Mouse (Mus musculus) gastrocnemius, adult 18-20 months (tissue): ENCODE data around the gene Abl2. TPM values are rescaled to one million over a fixed set of nuclear protein-coding genes. Genes with fewer than 3 reads are reported as not detected.

Experiments used
- DNase-seq: peaks from one replicate; pipeline ENCODE4 v3.0.0; 2021; ENCODE audit warnings: low spot score
- total RNA-seq, 2 experiments: library from RNA; stranded (reverse); gene quantifications; 2 replicates each; pipeline ENCODE4 v1.2.3; 2021

Abl2 gene
- total RNA-seq, 2 experiments from 2014 or later: 21.3 to 23.1 TPM

DNA sequence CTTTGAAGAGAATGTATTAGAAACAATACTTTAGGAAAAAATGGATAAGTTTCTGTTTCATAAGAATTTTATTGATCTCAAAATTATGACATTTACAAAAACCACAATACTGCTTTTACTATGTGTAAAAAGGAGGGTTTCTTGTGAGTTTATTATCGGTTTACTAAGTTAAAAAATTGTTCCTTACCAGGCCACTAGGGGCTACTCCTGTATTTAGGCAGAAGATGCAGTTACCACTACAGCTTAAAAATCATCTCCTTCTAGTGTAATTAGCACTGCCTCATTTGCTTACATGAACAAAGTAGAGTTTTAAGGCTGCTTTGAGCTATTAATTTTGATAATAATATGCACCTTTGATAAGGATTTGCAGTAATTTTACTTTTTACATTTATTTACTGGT is 25.6 kb downstream of the Abl2 start:
- no peak for DNase-seq

DNA sequence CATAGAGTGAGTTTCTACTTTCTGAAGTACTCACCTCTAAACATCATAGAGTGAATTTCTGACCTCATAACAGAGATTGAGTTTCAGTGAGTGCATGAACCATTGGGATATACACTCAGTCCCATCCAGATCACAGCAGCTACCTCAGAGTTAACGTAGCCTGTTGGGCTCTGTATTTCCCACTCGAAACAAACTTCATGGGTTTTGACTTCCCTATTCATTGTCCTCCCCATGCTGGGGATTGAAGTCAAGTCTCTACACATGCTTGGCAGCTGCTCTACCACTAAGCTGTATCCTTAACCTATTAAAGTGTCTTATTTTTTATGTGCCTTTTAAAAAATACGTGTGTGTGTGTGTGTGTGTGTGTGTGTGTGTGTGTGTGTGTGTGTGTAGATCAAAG is 26.9 kb downstream of the Abl2 start:
- DNase-seq: no peak

DNA sequence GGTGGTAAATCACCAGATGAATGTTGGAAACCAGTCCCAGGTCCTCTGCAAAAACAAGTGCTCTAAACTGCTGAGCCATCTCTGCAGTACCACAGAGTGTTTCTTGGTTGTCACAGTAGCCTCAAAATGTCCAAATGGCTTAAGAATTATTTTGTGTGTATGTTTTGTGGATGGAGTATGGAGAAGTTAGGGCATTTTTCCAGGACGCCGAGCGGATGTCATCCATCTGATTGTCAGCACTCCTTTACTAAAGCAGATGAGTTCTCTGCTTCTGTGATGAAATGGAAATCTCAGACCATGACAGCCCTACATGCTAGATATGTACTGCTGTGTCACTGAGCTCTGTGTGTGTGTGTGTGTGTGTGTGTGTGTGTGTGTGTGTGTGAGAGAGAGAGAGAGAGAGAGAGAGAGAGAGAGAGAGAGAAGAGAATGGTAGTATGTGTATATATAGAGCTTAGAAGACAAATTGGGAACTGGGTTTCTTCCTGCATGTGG is 31.3 kb downstream of the Abl2 start:
- no peak for DNase-seq

DNA sequence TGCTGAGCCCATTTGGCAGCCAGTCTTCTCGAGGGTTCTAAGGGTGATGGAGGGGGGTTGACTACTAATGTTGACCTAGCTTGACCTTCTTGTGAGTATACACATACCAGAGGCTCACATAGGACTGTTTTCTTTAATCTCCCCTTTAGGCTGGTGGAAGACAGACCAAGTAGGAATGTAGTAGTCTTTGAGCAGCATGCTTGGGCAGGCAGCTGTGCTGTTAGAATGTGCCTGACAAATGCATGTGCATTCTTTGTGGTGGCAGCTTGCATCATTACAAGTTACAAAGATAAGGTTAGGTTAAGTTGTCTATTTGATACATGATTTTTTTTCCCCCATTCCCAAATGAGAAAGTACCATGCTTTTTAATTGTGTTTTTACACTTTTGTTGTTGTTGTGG is 31.8 kb downstream of the Abl2 start:
- DNase-seq: no peak

DNA sequence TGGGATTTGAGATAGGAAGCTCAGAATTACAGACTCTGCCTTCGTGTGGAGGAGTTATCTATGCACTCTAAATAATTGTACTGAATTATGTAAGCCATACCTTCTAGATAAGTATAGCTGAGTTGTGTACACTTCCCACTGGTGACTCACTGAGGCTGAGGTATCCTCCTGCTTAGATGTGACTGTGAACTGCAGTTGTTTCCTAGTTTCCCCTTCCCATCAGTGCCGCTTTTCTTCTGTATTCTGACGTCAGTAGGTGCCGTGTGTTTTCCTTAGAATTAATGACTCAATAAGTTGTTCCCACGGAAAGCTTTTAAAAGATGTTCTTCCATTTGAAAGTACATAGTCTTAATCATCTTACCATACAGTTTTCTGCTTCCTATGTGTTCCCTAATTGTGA is 34.7 kb downstream of the Abl2 start:
- no peak for DNase-seq

DNA sequence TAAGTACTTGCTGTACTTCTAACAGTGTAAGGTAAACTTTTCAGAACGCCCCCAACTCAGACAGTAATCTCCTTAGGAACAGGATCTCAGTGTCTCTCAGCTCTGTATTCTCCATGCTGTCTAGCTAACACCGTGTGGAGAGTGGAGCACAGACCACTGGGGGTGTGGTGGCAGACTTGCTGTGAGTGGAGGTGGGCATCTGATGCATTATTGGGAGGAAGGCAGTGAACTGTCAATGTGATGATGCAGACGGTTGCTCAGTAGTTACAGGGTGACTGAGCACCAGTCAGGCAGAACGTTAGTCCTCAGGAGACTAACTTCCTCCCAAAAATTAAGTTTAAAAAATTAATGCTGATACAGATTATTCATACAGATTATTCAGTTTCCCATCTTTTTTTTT is 38.5 kb downstream of the Abl2 start:
- DNase-seq: no peak

DNA sequence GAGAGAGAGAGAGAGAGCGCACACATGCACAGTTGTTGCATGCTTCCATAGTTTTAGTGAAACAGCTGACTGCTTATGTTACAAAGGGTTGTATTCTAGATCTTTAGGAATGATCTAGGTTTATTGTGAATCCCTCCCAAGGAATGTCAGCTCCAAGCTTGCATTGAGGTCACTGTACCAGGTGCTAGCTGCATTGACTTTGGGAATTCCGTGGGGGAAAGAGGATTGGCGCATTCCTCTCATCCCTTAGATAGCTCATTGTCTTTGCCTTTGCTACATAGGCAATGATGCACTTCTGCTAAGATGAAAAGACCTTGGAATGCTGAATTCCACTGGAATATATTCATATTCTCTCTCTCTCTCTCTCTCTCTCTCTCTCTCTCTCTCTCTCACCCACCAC is 44.0 kb downstream of the Abl2 start:
- no peak for DNase-seq

DNA sequence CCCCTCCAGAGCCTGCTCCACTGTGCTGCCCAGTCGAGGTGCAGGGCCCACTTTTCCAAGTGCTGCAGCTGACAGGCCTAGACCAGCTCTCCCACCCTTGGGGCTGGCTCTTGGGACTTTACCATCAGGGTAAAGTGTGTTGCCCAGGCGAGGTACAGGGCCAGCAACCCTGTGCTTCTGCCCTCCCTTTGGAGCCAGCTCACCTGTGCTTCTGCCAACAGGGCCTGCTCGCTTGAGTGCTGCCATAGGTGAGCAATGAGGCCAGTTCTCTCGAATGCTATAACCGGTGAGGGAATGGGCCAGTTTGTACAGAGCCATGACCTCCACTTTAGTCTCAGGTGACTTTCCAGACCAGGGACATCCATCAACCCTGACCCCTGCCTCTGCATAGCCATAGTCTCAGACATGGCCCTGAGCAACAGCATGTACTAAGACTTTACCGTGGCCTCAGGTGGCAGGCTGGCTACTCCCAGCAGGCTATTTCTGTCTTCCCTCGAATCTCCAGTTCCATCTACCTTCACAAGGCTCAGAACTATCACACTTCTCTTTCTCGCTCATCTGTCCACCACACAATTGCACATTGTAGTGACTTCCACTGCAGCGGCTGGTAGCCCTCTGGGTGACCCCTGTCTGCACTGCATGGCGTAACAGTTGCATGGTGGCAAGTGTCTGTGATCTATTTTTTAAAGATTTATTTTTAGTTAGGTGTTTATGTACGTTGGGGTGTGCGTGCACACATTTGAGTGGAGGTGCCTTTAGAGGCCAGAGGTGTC is 46.7 kb downstream of the Abl2 start:
- DNase-seq: peak; percentile 23

DNA sequence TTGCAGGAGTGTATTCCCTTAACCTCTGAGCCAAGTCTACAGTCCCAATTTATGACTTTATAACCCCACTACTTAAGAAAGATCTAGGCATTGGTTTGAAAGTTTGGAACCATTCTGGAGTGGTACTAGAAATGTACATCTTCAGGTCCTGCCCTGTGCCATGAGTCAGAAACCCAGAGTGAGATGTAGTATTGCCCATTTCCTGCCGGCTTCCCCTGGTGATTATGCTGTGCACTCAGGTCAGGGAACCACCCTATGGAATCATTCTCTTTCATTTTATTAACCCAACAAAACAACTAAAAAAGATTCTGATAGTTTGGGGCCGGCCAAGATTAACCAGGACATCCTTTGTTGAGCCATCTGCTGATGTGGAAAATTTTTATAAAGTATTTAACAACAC is 47.4 kb downstream of the Abl2 start:
- DNase-seq: no peak

DNA sequence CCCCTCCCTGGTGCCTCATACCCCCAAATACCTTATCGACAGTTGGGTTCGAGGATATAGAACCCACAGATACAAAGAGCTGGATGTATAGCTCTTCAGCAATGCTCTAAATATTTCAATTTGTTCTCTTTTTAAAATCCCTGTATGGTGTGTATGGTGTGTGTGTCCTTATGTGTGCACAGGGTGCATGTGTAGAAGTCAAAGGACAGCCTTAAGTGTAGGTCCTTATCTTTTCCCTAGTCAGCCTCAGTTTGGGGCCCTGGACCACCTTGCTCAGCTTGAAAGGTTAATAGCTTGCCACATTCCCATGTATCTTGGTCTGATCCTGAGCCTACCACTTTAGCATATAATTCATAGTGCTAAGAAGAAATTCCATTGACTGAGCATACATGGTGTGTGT is 49.9 kb downstream of the Abl2 start:
- no peak for DNase-seq

DNA sequence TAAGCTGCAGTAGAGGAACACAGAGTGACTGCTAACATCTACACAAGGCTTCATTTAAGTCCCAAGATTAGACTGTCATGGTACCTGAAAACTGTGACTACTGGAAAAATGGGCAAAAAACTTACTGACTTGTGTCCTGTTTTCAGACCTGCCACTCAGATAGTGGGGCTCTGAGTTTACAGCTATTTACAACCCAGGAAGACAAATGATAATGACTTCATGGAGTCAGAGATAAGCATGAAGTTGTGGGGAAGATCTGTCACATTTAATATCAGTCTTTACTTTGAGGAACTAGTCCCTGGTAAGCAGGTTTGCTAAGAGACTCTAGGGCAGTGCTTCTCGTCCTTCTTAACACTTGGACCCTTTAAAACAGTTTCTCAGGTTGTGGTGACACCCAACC is 51.7 kb downstream of the Abl2 start:
- no peak for DNase-seq

DNA sequence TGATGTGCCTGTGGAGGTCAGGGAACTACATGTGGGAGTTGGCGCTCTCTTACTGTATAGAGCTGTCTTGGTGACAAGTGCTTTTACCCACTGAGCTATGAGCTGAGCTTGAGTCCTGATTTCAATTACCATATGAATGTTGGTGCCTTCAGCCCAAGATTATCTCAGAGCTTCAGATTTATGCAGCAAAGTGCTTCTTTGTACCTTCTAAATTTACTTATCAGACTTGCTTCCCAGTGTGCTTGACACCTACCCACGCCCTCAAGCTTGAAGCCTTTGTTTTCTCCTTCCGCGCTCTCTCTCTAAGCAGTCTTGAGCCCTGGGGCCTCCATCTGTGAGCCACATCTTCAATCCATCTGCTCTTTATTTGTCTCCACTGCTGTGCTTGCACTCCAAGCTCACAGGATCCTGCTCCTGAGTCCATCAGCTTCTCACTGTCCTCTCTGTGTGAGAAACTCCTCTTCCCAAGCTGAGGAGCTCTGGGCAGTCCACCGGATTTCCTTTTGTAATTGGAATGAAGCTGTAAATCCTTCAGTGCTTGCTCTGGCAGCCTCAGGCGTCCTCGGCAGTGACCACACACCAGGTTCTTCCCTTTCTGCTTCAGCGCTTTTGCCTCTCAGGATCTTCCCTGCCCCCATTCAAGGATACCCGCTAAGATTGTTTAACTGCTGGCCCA is 55.4 kb downstream of the Abl2 start:
- no peak for DNase-seq

DNA sequence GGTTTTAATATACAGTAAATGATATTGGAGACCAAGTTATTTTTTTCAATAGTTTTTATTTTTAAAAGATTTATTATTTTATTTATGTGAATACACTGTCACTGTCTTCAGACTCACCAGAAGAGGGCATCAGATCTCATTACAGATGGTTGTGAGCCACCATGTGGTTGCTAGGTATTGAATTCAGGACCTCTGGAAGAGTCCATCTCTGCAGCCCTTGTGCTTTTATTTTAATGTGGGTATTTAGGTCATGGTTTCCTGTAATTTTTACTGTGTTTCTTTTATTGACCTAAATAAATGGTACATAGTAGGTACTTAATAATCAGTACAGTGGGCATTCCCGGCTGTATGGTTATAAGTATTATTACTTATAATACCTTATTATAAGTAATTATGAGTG is 56.1 kb downstream of the Abl2 start:
- DNase-seq: no peak

DNA sequence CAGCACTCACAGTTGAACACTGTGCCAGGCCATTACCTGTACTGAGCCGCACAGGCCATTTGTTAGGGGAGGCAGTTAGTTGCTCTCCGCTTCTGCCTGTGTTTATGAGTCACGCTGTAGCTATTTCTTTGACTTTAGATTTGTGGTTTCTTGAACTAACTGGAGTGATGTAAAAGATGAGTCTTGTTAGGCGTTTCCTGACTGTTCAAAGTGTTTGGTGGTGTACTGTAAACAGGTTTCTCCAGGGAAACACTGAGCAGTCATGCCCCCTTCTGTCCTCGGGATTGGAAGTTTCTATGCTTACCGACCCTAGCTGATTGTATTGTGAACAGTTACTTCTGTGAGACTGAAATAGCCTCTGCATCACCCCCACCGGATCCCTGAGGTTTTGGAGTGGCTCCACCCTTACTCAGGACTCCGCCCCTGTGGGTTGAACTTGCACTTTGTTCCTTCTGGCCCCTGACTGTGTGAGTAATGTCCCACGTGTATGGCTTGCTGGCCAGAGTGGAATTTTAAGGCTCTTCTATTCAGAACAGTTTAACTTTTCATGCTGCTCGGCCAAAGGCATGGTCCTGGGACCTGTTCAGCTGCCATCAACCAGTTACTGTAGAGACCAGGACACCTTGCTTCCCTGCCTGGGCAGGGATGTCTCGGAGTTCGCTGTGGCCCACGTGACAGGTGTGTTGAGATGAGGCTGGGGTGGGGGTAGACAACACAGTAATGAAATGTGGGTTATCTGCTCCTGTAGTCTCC is 57.0 kb downstream of the Abl2 start:
- peak; percentile 87 for DNase-seq

DNA sequence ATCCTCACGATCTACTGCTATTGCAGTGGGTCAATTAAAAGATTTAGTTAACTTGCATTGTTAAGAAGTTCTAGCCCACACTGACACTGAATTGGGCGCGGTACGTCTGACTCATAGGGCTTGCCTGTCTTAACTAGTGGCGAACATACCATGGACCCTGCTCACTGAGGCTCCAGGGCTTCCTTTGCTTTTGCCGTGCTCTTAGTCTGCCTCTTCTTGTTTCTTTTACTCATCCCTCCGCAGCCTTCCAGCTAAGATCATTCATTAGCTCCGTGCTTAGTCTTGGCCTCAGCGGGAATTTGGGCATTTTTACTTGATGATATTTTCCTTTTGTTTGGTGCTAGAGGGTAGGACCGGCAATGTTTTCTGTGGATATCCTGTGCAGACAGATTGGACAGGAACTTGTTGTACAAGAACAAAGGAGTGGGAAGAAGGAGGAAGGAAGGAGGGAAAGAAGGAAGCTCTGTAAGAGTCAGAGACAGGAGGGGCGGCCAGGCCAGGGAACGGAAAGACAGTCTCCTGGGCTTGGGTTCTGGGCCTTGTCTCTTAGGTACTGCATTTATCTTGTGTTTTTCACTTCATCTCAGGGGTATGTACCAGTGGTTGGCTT is 58.5 kb downstream of the Abl2 start:
- no peak for DNase-seq

DNA sequence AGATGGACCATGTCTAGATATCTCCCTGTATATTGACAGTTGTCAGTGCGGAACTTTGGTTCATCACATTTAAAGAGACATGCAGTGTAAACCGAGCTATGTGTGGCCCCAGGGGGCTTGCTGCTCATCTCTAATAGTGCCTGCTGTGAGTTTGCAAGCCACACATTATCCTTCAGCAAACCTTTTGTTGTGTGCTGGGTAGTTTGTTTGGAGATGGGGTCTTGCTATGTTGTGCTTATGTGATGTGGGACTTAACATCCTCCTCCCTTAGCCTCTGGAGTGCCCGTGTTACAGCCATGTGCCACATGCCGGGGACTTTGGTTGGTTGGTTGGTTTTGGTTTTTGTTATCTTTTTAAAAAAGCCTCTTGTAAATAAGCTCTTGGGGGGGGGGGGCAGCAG is 59.2 kb downstream of the Abl2 start:
- DNase-seq: no peak

DNA sequence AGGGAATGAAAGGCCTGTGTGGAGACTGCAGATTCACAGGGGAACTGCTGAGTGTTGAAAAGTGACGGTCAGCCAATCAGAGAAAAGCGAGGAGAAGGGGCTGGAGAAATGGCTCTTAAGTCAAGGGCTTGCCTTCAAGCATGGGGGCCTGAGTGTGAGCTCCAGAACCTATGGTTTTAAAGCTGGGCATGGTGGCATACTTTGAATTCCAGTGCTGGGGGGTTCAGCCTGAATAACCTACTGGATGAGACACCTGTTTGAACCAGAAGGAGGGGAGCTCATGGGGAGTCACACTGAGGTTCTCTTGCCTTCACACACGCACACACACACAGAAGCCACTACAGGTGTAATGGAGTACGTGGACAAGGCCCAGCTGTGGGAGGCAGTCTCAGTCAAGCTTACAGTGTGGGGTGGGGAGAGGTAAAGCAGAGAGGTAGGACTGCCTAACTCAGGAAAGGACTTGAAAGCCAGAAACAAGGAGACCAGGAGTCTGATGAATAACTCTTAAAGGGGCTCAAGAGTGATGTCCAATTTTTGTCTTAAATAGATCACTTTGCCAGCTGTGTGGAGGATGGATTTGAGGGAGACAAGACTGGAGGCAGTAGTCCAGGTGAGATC is 61.8 kb downstream of the Abl2 start:
- no peak for DNase-seq

DNA sequence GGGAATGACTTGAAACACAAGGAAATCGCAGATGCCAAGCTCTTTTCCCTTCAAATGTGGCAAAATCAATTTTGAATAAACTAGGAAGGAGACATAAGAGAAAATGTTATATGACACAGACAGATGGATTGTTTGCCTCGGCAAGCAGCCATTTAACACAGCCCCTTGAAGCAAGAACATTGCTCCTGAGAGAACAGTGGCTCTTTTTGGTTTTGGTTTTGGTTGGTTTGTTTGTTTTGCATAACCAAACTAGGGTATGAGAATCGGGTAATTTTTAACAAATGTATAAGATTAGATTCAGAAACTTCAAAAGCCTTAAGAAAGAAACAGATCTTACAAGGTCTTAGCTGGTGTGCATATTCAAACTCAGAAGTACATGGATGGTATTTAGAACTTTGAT is 62.4 kb downstream of the Abl2 start:
- no peak for DNase-seq

DNA sequence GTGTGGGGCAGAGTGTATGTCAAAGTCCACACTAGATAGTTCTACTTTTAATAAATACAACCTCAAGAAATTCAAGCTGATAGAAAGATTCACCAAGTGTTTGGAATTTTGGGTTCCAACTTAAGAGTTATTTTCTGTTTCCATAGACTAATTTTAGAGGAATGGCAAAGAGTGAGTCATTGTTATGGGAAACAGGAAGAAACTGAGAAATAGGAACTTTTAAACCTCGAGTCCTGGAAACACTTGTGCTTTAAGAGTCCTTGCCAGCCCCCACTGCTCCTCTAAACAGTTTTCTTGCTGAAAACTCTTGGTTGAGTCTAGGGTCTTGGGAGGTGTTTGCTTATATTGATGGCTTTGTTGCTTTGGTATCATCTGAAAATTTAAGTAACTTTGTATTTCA is 65.6 kb downstream of the Abl2 start:
- DNase-seq: no peak

DNA sequence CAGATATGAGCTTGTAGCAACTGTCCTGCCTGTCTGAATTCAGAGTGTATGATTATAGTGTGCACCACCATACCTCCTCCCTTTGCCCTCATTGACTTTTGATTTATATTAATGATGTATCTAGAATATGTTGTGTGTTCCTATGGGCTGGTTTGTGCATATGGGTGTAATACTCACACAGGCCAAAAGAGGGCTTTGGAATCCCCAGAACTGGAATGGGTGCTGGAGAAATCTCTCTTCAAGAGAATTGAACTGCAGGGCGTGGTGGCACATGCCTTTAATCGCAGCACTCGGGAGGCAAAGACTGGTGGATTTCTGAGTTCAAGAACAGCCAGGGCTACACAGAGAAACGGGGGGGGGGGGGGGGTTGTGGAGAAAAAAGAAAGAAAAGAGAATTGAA is 68.1 kb downstream of the Abl2 start:
- no peak for DNase-seq

DNA sequence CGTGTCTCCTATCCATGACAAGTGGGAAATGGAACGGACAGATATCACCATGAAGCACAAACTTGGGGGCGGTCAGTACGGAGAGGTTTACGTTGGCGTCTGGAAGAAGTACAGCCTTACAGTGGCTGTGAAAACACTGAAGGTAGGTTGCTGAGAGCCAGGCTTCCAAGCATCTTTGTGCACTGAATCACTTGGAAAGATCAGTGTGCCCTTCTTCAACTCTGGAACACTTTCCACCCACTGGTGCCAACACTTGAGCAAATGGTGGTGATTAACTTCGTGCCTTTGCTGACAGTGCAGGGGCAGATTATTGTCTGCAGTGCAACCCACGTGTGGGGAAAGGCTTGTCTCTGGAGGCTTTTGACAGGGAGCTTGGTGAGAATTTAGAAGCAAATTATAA is 71.4 kb downstream of the Abl2 start:
- DNase-seq: no peak

DNA sequence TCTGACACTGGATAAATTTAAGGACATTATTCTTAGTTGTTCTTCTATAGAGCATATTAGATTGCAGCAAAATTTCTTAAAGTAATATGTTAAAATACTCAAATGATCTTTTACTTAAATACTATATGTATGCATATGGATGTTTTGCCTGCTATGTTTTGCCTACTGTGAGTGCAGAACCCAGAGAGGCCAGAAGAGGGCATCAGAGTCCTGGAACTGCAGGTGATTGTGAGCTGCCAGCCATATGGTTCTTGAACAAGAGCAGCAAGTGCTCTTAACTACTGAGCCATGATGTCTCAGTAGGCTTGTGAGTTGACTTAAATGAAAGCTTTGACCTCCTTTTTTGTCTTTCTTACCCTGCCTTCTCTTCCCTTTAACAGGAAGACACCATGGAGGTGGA is 72.4 kb downstream of the Abl2 start:
- no peak for DNase-seq
